Mouse (Mus musculus): Measurements from ENCODE around the gene Itpr2. TPM values are rescaled to one million over a fixed set of nuclear protein-coding genes. Genes with fewer than 3 reads are reported as not detected.

The Itpr2 gene
- polyA plus RNA-seq, 1 experiment from 2014 or later: 4.1 TPM

- no peak overlapping the region for H3K27ac ChIP-seq
- H3K36me3 ChIP-seq: no peaks in the 10 kb centered on the region
- H3K4me3 ChIP-seq: no peak overlapping the region
- H3K27me3 ChIP-seq (replicated peaks): no peaks in the 10 kb centered on the region
- H3K9ac ChIP-seq: no peak overlapping the region
- 67% methylated on average over 15 of the region's 15 CpGs for WGBS (ENCODE audit: insufficient replicate concordance)
- H3K9me3 ChIP-seq (replicated peaks): no peaks in the 10 kb centered on the region
- H3K4me2 ChIP-seq: no peak overlapping the region
- peaks cover 8% of the 10 kb centered on the region; the same call in 1 of the 2 replicates for H3K4me1 ChIP-seq
- ATAC-seq: no peak
Measured at GRCm38 (mm10) chr6:146083056-146083961, 418.7 kb downstream of the Itpr2 start.

GRCm38 (mm10) chr6:146082476-146082875, 419.5 kb downstream of the Itpr2 start:
- no peak overlapping the region for H3K9ac ChIP-seq
- no peak overlapping the region for H3K4me3 ChIP-seq
- H3K4me1 ChIP-seq: peaks cover 11% of the 10 kb centered on the region; the same call in 1 of the 2 replicates
- no peak for ATAC-seq
- no peaks in the 10 kb centered on the region for H3K9me3 ChIP-seq (replicated peaks)
- no peaks in the 10 kb centered on the region for H3K36me3 ChIP-seq
- H3K27me3 ChIP-seq (replicated peaks): no peaks in the 10 kb centered on the region
- H3K4me2 ChIP-seq: no peak overlapping the region
- H3K27ac ChIP-seq: no peak overlapping the region
- WGBS (ENCODE audit: insufficient replicate concordance): 78% methylated on average over 9 of the region's 9 CpGs

- Histone ChIP-seq H3K27me3 (replicated peaks) (no peaks in the 10 kb centered on the region), H3K4me1 (peaks cover 15% of the 10 kb centered on the region; the same call in 1 of the 2 replicates), H3K9me3 (replicated peaks) (no peaks in the 10 kb centered on the region), H3K4me3 (no peak overlapping the region), H3K9ac (no peak overlapping the region), H3K27ac (no peak overlapping the region), H3K4me2 (no peak overlapping the region), H3K36me3 (no peaks in the 10 kb centered on the region)
- ATAC-seq: no peak
- 82% methylated on average over 8 of the region's 8 CpGs for whole genome bisulfite sequencing (ENCODE audit: insufficient replicate concordance)
Measured at GRCm38 (mm10) chr6:146081578-146081977, 420.4 kb downstream of the Itpr2 start.

GRCm38 (mm10) chr6:146080546-146081512, 421.2 kb downstream of the Itpr2 start:
- Histone ChIP-seq H3K4me1 (peaks cover 15% of the 10 kb centered on the region; the same call in 1 of the 2 replicates), H3K27ac (no peak overlapping the region), H3K27me3 (replicated peaks) (no peaks in the 10 kb centered on the region), H3K9ac (no peak overlapping the region), H3K36me3 (no peaks in the 10 kb centered on the region), H3K4me2 (no peak overlapping the region), H3K4me3 (no peak overlapping the region), H3K9me3 (replicated peaks) (no peaks in the 10 kb centered on the region)
- no peak for ATAC-seq
- 42% methylated on average over 18 of the region's 18 CpGs for WGBS (ENCODE audit: insufficient replicate concordance)

GRCm38 (mm10) chr6:146079734-146080443, 422.1 kb downstream of the Itpr2 start:
- H3K9me3 ChIP-seq (replicated peaks): no peaks in the 10 kb centered on the region
- ATAC-seq: no peak; the same call in 1 of the 2 replicates
- no peak overlapping the region for H3K4me3 ChIP-seq
- no peaks in the 10 kb centered on the region for H3K36me3 ChIP-seq
- H3K27me3 ChIP-seq (replicated peaks): no peaks in the 10 kb centered on the region
- H3K4me1 ChIP-seq: peaks cover 15% of the 10 kb centered on the region; the same call in 1 of the 2 replicates
- no peak overlapping the region for H3K4me2 ChIP-seq
- 31% methylated on average over 3 of the region's 3 CpGs for WGBS (ENCODE audit: insufficient replicate concordance)
- no peak overlapping the region for H3K9ac ChIP-seq
- no peak overlapping the region for H3K27ac ChIP-seq

GRCm38 (mm10) chr6:146079261-146079660, 422.8 kb downstream of the Itpr2 start:
- Histone ChIP-seq H3K4me1 (peaks cover 15% of the 10 kb centered on the region; the same call in 1 of the 2 replicates), H3K36me3 (no peaks in the 10 kb centered on the region), H3K27me3 (replicated peaks) (no peaks in the 10 kb centered on the region), H3K4me3 (no peak overlapping the region), H3K4me2 (no peak overlapping the region), H3K27ac (no peak overlapping the region), H3K9ac (no peak overlapping the region), H3K9me3 (replicated peaks) (no peaks in the 10 kb centered on the region)
- WGBS (ENCODE audit: insufficient replicate concordance): 26% methylated on average over 5 of the region's 5 CpGs
- no peak; the same call in 1 of the 2 replicates for ATAC-seq

- Histone ChIP-seq H3K4me2 (no peak overlapping the region), H3K4me1 (peaks cover 15% of the 10 kb centered on the region; the same call in 1 of the 2 replicates), H3K27me3 (replicated peaks) (no peaks in the 10 kb centered on the region), H3K9me3 (replicated peaks) (no peaks in the 10 kb centered on the region), H3K4me3 (no peak overlapping the region), H3K9ac (no peak overlapping the region), H3K36me3 (no peaks in the 10 kb centered on the region), H3K27ac (no peak overlapping the region)
- ATAC-seq: no peak
- WGBS (ENCODE audit: insufficient replicate concordance): 86% methylated on average over 15 of the region's 15 CpGs
Measured at GRCm38 (mm10) chr6:146078136-146078535, 423.9 kb downstream of the Itpr2 start.

- peak; percentile 47; the same call in 1 of the 2 replicates for ATAC-seq
- Histone ChIP-seq H3K27ac (no peak overlapping the region), H3K4me3 (no peak overlapping the region), H3K36me3 (no peaks in the 10 kb centered on the region), H3K4me2 (no peak overlapping the region; the same call in 1 of the 2 replicates), H3K9me3 (replicated peaks) (no peaks in the 10 kb centered on the region), H3K9ac (no peak overlapping the region), H3K4me1 (peaks cover 15% of the 10 kb centered on the region; the same call in 1 of the 2 replicates), H3K27me3 (replicated peaks) (no peaks in the 10 kb centered on the region)
- WGBS (ENCODE audit: insufficient replicate concordance): 20% methylated on average over 11 of the region's 11 CpGs
Measured at GRCm38 (mm10) chr6:146077124-146077889, 424.7 kb downstream of the Itpr2 start.

GRCm38 (mm10) chr6:146072842-146073241, 429.2 kb downstream of the Itpr2 start:
- H3K27me3 ChIP-seq (replicated peaks): no peaks in the 10 kb centered on the region; the same call in 1 of the 2 replicates
- H3K4me3 ChIP-seq: no peak overlapping the region
- 42% methylated on average over 1 of the region's 1 CpGs for WGBS (ENCODE audit: insufficient replicate concordance)
- H3K9ac ChIP-seq: no peak overlapping the region
- H3K4me2 ChIP-seq: no peak overlapping the region
- no peaks in the 10 kb centered on the region for H3K9me3 ChIP-seq (replicated peaks)
- no peak for ATAC-seq
- H3K4me1 ChIP-seq: peaks cover 7% of the 10 kb centered on the region; the same call in 1 of the 2 replicates
- no peaks in the 10 kb centered on the region for H3K36me3 ChIP-seq
- H3K27ac ChIP-seq: no peak overlapping the region

- Histone ChIP-seq H3K4me2 (no peak overlapping the region), H3K4me3 (no peak overlapping the region), H3K27ac (no peak overlapping the region), H3K9me3 (replicated peaks) (no peaks in the 10 kb centered on the region), H3K4me1 (no peaks in the 10 kb centered on the region), H3K36me3 (no peaks in the 10 kb centered on the region), H3K9ac (no peak overlapping the region), H3K27me3 (replicated peaks) (no peaks in the 10 kb centered on the region; the same call in 1 of the 2 replicates)
- 70% methylated on average over 1 of the region's 1 CpGs for WGBS (ENCODE audit: insufficient replicate concordance)
- ATAC-seq: no peak
Measured at GRCm38 (mm10) chr6:146071883-146072282, 430.1 kb downstream of the Itpr2 start.

Data from liver, embryonic 12.5 days (tissue).